Mouse (Mus musculus) embryo, embryonic 9.5 days (tissue): ENCODE measurements around the gene Trim47.
A peak's percentile ranks its signal among the peaks of the same experiment; 100 is the strongest.

Experiments used
- DNase-seq: peaks from one replicate; pipeline ENCODE4 v3.0.0-alpha.2; 2017; ENCODE audit errors: extremely low spot score

The Trim47 gene

DNA sequence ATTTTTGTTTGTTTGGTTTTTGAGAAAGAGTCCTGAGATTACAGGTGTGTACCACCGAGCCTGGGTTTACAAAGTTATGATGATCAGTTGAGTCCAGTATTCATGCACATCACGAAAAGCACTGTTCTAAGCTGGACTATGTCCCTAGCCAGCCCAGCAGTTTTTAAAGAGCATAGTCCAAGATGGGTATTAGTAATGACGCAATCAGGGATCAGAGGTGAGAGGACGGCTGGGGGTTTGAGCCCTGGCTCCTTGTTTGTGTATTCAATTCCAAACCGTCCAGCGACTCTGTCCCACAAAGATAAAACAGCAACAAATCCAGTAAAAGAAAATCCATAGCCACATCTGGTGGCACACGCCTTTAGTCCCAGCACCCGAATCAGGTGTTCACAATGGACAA, 38.8 kb downstream of the Trim47 start:
- no peak for DNase-seq

GRCm38 (mm10) chr11:116087194-116088130, 39.5 kb downstream of the Trim47 start:
- DNase-seq = peak; percentile 87

GRCm38 (mm10) chr11:116086258-116087193, 40.5 kb downstream of the Trim47 start, which contains the start of gene Wbp2:
Wbp2 (minus strand) TSS chr11:116086995.
- peak; percentile 96 for DNase-seq

GRCm38 (mm10) chr11:116084166-116084565, 42.8 kb downstream of the Trim47 start:
- no peak for DNase-seq

DNA sequence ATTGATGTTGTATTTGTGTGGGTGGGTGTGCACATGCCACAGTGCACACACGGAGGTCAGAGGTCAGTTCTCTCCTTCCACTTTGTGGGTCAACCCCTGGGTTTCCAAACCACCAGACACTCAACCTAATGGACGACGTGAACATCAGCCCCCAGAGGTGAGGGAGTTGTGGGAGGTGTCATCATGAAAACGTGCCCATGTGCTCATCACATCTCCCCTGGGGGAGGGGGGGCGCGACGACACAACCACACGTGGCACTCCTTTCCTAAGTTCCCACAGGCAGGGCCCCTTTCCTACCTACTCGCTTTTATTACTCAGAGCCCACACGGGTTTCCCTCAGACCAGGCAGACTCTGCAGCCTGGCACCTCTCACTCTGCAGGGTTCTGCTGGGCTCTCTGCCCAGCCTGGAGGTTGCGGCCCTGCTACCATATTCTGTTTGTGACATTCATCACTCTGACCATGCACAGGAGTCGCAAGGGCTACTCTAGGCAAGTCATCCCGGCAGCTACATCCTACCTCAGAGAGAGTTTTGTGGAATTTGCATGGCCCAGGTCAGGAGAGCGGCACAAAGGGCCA, 43.8 kb downstream of the Trim47 start:
- no peak for DNase-seq

GRCm38 (mm10) chr11:116081081-116081480, 45.9 kb downstream of the Trim47 start:
- DNase-seq = no peak

DNA sequence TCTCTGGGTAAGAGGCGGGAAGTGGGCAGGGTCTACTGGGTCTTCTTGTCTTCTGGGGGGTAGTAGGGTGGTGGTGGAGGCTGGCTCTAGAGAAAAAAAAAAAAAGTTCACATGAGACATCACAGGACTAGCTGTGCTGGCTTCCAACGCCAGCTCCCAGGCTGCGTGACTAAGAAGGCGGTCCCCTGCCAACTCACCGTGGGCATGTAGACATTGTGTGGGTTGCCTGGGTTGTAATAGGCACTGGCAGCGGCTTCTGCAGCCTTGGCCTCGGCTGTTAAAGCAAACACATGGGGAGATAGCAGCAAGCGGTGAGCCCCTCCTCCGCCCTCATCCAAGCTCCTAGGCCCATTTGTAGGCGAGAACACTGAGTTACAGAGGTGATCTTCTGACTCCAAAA, 47.5 kb downstream of the Trim47 start:
- no peak for DNase-seq

GRCm38 (mm10) chr11:116078676-116079320, 48.2 kb downstream of the Trim47 start:
- peak; percentile 82 for DNase-seq

DNA sequence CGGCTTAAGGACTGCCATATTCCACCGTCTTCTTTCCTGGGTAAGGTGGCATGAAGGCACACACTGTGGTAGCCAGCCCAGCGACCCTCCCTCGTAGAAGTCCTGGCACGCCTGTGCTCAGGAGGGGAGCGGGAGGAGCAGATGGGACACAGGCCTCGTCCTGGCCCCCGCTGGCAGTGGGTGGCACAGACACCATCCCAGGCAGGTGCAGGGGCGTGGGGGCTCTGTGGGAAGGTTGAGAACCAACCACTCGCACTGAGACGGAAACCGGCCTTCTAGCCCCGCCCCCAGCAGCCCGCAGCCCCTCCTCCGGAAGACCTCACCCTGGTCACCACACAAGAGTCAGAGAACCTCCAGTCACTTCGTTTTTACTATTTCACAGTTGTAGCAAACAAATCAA, 48.8 kb downstream of the Trim47 start:
- DNase-seq = peak; percentile 86

DNA sequence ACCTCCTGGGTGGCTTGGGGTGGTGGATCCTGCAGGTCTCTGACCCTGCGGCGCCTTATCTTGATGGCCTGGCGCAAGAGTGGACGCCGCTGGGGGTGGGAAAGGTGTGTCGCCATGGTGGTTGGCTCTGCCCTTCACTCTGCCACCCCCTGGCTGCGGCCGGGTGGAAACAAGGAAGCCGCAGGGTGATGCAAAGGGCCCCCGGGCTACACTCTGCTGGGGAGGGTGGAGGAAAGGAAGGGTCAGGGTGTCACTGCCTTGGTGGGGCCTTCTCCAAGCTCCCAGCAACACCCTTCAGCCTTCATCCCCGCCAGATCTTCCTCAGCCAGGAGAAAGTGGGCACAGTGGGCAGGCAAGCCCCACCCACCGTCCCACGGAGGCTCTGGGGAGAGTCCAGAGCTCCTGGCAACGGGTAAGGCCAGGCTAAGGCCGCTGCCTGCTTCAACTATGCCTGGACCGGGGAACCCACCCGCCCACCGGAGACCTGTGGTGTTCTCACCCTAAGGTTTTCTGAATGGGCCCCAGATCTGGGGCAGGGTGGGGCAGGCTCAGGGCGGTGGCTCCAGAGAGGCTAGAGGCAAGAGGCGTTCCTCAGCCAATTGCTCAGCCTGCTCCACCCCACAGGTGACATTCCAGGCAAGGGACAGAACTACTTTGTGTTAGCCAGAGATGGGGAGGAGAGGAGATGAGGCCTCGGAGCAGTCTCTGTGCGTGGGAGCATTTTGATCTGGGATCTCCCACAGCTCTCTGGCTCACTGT, 49.4 kb downstream of the Trim47 start, which contains the start of gene Unc13d:
Gene Unc13d, minus strand, starts transcription at position 516 of the 759 bp plus-strand sequence.
- no peak for DNase-seq

- no peak for DNase-seq
These were observed 50.2 kb downstream of the Trim47 start for GRCm38 (mm10) chr11:116076836-116077235.

DNA sequence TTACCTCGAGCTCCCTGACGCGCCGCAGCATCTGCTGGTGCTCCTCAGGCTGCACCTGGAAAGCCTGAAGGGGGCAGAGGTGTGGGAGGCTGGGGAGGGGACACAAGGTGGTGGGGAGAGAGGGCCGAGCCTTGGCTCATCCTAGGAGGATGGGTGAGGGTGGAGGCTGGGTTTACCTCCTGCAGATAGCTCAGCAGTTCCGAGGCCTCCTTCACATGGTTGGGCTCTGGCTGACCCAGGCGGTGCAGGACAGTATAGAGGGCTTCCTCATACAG, 50.8 kb downstream of the Trim47 start:
- no peak for DNase-seq

DNA sequence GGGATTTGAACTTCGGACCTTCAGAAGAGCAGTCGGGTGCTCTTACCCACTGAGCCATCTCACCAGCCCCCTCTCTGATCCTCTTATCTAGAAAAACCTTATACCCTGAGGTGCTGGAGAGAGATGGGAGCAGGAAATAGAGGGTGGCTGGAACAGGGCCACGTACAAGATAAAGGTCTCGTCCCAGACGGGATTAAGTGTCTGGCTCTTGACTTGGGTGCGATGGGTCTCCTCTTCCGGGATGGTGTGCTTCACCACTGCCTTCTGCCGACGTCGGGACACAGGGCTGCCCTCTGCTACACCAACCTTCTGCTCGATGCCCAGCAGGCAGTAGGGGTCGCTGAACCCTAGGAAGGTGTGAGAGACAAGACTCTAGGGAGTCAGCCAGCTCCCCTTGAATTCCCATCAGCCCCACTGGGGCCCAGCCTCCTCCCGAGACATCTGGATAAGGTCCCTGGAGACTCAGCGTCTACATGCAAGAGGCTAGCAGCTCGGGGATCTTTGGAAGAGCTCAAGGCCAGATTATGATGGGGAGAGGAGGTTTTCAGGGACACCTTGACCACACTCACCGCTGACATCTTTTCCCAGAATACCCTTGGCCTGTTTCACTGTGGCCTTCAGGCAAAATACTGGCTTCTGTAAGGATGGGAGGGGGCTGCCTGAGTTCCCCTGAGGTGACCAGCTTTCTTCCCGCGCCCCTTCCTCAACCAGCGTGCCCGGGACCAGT, 51.3 kb downstream of the Trim47 start:
- DNase-seq = no peak

GRCm38 (mm10) chr11:116074436-116074991, 52.5 kb downstream of the Trim47 start:
- DNase-seq = no peak

DNA sequence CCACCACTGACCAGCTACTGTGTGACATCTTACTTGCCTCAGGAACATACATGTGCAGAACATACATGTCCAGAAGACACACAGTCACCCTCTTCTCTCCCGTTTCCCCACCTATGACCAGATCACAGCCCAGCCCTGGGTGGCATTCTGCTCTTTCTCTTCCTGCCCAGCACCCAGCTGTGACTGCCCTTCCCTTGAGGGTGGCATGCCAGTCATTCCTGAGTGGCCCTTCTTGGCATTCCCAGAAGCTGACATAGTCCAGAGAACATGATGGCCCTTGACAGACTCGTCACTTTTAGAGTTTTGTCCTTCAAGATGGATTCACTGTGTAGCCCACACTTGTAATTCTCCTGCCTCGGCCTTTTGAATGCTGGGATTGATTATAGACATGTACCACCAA, 54.4 kb downstream of the Trim47 start:
- no peak for DNase-seq

- no peak for DNase-seq
These were observed 55.5 kb downstream of the Trim47 start for GRCm38 (mm10) chr11:116071510-116071909.

DNA sequence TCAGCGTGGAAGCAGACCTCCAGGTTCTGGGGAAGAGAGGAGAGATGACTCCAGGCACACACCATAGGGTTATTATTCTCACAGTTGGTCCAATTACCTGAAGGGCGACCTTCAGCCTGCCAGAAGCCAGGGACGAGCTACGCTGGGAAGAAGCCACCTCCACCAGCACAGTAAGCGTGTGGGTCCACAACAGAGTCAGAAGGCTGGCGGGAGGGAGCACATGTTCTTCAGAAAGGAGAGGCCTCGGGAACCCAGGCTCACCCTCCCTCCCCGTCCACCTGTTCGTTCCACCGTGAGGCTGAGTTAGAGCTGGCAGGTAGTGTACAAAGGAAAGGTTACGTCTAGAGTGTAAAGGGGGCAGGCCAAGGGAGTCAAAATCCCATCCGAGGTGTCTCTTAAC, 61.7 kb downstream of the Trim47 start:
- no peak for DNase-seq

GRCm38 (mm10) chr11:116064187-116064867, 62.7 kb downstream of the Trim47 start:
- DNase-seq = no peak

DNA sequence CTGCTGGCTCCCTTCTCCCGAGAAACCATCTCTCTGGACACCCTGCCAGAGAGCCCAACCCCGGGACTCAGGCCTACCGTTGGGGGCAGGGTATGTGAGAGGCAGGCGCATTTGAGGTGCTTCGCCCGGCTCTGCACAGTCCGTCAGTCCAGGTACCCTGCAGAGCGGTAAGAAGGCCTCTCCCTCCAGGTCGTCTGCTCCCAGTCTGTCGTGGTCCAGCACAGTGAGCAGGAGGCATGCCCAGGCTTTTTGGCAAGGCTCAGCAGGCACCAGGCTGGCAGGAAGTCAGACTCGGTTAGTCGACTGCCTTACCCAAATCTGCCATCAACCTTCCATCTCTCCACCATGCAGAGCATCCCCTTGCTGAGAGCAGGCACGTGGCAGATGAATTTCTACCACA, 63.4 kb downstream of the Trim47 start:
- DNase-seq = no peak
